Mouse (Mus musculus) megakaryocyte, embryonic 14.5 days (primary cell): ENCODE results near the gene Cfap43.

ENCODE experiments used
- FLI1 ChIP-seq: IDR thresholded peaks from 2 replicates; pipeline ENCODE4 v1.6.1; 2012; ENCODE audit warnings: low read length, inconsistent platforms, mixed read lengths
- GATA1 ChIP-seq: IDR thresholded peaks from 3 replicates; pipeline ENCODE4 v1.6.1; 2012; ENCODE audit warnings: mixed read lengths, low read length, inconsistent platforms, borderline replicate concordance

GRCm38 (mm10) chr19:47946821-47947465 is 27.9 kb upstream of the Cfap43 start:
- TF ChIP-seq GATA1 (no peak), FLI1 (no peak)
